Mouse (Mus musculus) brown adipose tissue, adult 24 weeks (tissue): ENCODE data around the gene Acss1. TPM values are rescaled to one million over a fixed set of nuclear protein-coding genes. Genes with fewer than 3 reads are reported as not detected.

ENCODE experiments used
- H3K27ac ChIP-seq: fragments of 200-500 bp; replicated peaks from 2 replicates; pipeline ENCODE4 v1.5.1; 2012; ENCODE audit warnings: low read depth, mild to moderate bottlenecking, low read length
- H3K4me1 ChIP-seq: fragments of 200-500 bp; 2 replicates; pipeline ENCODE4 v1.6.1; 2012; ENCODE audit warnings: low read length, mixed read lengths; ENCODE audit not compliant: control insufficient read depth, insufficient read depth, insufficient read length
- H3K4me3 ChIP-seq: fragments of 200-500 bp; 2 replicates; pipeline ENCODE4 v1.5.1; 2012; ENCODE audit warnings: low read depth, mild to moderate bottlenecking, low read length, moderate library complexity; ENCODE audit not compliant: insufficient read depth
- polyA plus RNA-seq: library from polyadenylated mRNA; stranded (reverse); fragments of >200 nt; gene quantifications from 2 replicates; pipeline ENCODE4 v1.2.4, GENCODE M21; 2012; ENCODE audit not compliant: missing spikeins, insufficient read depth, insufficient read length

Acss1 gene
- polyA plus RNA-seq, 1 experiment, result 102 TPM

- Histone ChIP-seq H3K4me3 (no peak overlapping the region), H3K4me1 (no peaks in the 10 kb centered on the region), H3K27ac (no peak overlapping the region)
Measured at GRCm38 (mm10) chr2:150589076-150589475, 79.2 kb downstream of the Acss1 start.

DNA sequence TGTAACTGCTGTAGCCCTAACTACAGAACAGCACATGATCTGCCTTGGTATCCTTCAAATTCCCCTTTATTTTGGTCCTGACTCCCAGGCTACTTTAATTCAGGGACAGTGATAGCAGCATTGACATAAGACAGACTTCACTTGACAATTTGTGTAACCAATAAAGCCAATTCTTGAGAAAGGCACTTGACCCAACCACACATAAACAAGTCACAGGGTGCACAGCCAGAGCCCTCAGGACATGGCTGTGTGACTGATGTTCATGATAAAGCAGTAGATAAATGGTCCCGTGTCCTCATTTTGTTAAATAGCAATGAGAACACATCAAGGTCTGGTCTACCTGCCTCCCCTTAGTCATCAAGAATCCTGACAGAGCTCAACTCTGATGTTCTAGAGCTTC, 88.7 kb downstream of the Acss1 start:
- Histone ChIP-seq H3K4me1 (no peaks in the 10 kb centered on the region), H3K4me3 (no peak overlapping the region), H3K27ac (no peak overlapping the region)

- H3K27ac ChIP-seq, result no peak overlapping the region
- H3K4me3 ChIP-seq, result no peak overlapping the region
- no peaks in the 10 kb centered on the region for H3K4me1 ChIP-seq
Measured at GRCm38 (mm10) chr2:150578603-150579002, 89.7 kb downstream of the Acss1 start.

- Histone ChIP-seq H3K4me1 (no peaks in the 10 kb centered on the region), H3K27ac (no peak overlapping the region), H3K4me3 (no peak overlapping the region)
Measured at GRCm38 (mm10) chr2:150576256-150576655, 92.0 kb downstream of the Acss1 start.

DNA sequence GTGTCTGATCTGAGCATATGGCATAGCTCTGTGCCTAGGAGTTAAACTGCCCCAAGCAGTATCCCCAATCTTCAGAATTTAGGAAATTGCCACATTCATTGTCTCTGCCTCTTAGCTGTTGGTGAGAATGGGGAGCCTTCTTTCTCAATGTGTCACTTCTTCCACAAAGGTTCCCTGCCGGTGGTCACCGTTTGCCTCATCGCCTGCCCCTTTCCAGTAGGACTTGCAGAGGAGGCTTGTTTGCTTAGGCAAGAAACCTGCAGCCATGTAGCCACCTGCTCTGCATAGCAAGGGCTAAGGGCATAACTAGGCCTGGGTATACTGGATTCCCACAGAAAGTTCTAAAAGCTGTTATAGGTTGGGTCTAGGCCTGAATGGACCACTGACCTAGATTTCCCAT, 95.8 kb downstream of the Acss1 start:
- H3K27ac ChIP-seq, result no peak overlapping the region
- no peaks in the 10 kb centered on the region for H3K4me1 ChIP-seq
- H3K4me3 ChIP-seq, result no peak overlapping the region

GRCm38 (mm10) chr2:150570761-150571160, 97.5 kb downstream of the Acss1 start:
- no peak overlapping the region for H3K27ac ChIP-seq
- no peaks in the 10 kb centered on the region for H3K4me1 ChIP-seq

GRCm38 (mm10) chr2:150569847-150570590, 98.3 kb downstream of the Acss1 start, which contains the start of gene Cst7:
Cst7 (plus strand) TSS chr2:150570415.
- Histone ChIP-seq H3K27ac (no peak within 1 kb of the TSS), H3K4me1 (no peaks in the 10 kb centered on the region), H3K4me3 (no peak within 1 kb of the TSS)

More at GRCm38 (mm10) chr2:150570761-150571160, 97.5 kb downstream of the Acss1 start:
- no peak overlapping the region for H3K4me3 ChIP-seq

Other genes with a start within 250 kb of the Acss1 start
- gene Zfp442, start 217.0 kb downstream of the Acss1 start, polyA plus RNA-seq, result 1.7 TPM in 2 replicates
- not detected in 2 replicates for gene Zfp345, start 183.4 kb downstream of the Acss1 start, polyA plus RNA-seq
- gene Cst7, start 98.1 kb downstream of the Acss1 start, polyA plus RNA-seq, result not detected in 2 replicates
- 125 and 136 TPM in 2 replicates for gene Apmap, start 59.9 kb downstream of the Acss1 start, polyA plus RNA-seq
- gene Vsx1, start 20.9 kb upstream of the Acss1 start, polyA plus RNA-seq, result not detected in 2 replicates
- 12.6 and 16.9 TPM in 2 replicates for gene Entpd6, start 80.5 kb upstream of the Acss1 start, polyA plus RNA-seq
- 51.9 and 52.1 TPM in 2 replicates for gene Pygb, start 118.2 kb upstream of the Acss1 start, polyA plus RNA-seq
- 32.4 and 57.2 TPM in 2 replicates for gene Abhd12, start 236.2 kb upstream of the Acss1 start, polyA plus RNA-seq
- 3.6 and 3.8 TPM in 2 replicates for gene Gins1, start 236.9 kb upstream of the Acss1 start, polyA plus RNA-seq